Mouse (Mus musculus): ENCODE results near the gene 1700001P01Rik. TPM values are rescaled to one million over a fixed set of nuclear protein-coding genes. Genes with fewer than 3 reads are reported as not detected.
"Not testable (repeated sequence)": the region's sequence is repeated elsewhere in the genome, so short reads cannot be mapped to it uniquely, and the experiment has no call there.

1700001P01Rik gene
- total RNA-seq, 2 experiments from 2014 or later, result not detected

DNA sequence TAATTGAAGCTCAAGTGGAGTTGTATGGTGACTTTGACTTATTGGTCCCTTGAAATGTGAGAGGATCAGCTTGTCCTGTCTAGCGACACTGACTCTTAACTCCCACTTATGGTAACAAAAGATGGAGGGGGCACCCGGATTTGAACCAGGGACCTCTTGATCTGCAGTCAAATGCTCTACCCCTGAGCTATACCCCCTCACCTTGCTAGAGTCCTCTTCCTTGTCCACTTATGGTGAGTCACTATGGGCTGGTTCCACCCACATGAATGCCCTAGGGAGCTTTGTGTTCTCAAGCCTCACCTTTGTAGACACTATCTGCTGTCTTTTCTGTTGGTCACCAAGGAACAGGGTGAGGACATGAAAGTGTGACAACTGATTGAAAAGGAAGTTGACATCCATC is 6.0 kb downstream of the 1700001P01Rik start:
- no peak for ATAC-seq (replicated peaks; ENCODE audit: low FRiP score, low TSS enrichment, poor library complexity, severe bottlenecking)

- ATAC-seq (replicated peaks; ENCODE audit: low FRiP score, low TSS enrichment, poor library complexity, severe bottlenecking), result peak; percentile 97
Observed at GRCm38 (mm10) chr11:97766154-97766881, 9.4 kb downstream of the 1700001P01Rik start, which contains the start of gene Cwc25. TSS of gene Cwc25 (minus strand) at chr11:97766556.

GRCm38 (mm10) chr11:97761638-97762037 is 14.1 kb downstream of the 1700001P01Rik start:
- no peak for ATAC-seq (replicated peaks; ENCODE audit: low FRiP score, low TSS enrichment, poor library complexity, severe bottlenecking)

- no peak for ATAC-seq (replicated peaks; ENCODE audit: low FRiP score, low TSS enrichment, poor library complexity, severe bottlenecking)
Observed at GRCm38 (mm10) chr11:97758942-97759341, 16.8 kb downstream of the 1700001P01Rik start.

GRCm38 (mm10) chr11:97758125-97758524 is 17.6 kb downstream of the 1700001P01Rik start:
- no peak for ATAC-seq (replicated peaks; ENCODE audit: low FRiP score, low TSS enrichment, poor library complexity, severe bottlenecking)

- ATAC-seq (replicated peaks; ENCODE audit: low FRiP score, low TSS enrichment, poor library complexity, severe bottlenecking), result no peak
Observed at GRCm38 (mm10) chr11:97753277-97753676, 22.4 kb downstream of the 1700001P01Rik start.

- no peak for ATAC-seq (replicated peaks; ENCODE audit: low FRiP score, low TSS enrichment, poor library complexity, severe bottlenecking)
Observed at GRCm38 (mm10) chr11:97748496-97748895, 27.2 kb downstream of the 1700001P01Rik start.

DNA sequence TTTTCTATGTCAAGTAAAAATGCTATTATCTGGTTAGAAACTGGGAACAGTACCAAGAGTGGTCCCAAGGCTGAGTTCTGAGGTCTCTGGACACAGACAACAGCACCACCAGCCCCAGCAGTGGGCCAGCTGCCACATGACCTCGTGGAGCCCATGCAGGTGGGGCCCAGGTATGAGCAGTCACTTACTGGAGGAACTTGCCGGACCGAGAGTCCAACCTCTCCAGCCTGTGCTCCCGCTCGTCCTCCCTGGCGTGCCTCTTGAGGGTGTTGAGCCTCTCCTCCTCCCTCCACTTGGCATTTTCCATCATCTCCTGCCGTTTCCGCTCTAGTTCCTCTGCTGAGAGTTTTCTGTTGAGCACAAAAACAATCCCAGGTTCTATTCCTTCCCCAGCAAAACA is 27.9 kb downstream of the 1700001P01Rik start:
- ATAC-seq (replicated peaks; ENCODE audit: low FRiP score, low TSS enrichment, poor library complexity, severe bottlenecking), result no peak

DNA sequence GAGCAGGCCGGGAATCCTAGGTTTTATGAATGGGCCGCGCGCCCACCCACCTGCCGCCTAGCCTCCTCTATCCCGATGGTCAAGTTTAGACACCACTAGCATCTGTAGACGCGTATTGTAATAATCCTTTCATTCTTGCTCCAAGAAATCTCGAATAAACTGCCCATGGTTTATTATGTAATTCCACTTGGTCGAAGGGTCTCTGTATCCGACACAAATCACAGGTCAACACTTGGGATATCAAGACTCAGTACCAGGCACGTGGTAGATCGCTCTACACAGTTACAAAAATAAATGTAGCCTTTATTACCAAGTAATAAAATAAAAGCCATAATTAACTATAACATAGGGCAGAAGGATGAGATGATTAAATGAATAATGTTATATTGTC is 30.4 kb downstream of the 1700001P01Rik start:
- ATAC-seq (replicated peaks; ENCODE audit: low FRiP score, low TSS enrichment, poor library complexity, severe bottlenecking), result no peak

DNA sequence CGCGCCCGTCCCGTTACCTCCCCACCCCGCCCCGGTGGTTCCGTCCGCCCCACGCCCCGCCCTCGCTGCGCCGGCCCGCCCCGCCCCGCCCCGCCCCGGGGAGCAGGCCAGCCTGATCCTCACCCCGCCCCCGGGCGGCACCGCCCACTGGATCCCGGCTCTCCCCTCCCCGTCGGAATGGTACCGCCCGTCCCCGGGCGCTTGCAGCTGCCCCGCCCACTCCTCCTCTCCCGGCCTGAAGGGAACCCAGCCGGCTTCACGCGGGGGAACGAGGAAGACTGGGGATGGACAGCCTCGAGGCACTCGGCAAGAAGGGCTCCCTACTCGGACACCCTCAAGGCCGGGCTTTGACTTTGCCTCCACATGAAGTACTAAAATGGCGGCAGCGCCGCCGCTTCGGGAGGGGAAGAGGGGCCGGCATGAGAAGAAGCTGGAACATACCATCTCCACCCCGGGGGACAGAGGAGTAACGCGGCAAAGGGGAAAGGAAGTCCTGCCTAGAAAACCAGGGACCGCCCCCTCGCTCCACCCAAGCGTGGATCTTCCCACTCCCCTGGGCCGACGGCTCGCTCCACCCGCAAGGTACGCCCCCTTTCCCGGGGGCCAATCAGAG is 30.9 kb downstream of the 1700001P01Rik start:
- ATAC-seq (replicated peaks; ENCODE audit: low FRiP score, low TSS enrichment, poor library complexity, severe bottlenecking), result peak; percentile 97

DNA sequence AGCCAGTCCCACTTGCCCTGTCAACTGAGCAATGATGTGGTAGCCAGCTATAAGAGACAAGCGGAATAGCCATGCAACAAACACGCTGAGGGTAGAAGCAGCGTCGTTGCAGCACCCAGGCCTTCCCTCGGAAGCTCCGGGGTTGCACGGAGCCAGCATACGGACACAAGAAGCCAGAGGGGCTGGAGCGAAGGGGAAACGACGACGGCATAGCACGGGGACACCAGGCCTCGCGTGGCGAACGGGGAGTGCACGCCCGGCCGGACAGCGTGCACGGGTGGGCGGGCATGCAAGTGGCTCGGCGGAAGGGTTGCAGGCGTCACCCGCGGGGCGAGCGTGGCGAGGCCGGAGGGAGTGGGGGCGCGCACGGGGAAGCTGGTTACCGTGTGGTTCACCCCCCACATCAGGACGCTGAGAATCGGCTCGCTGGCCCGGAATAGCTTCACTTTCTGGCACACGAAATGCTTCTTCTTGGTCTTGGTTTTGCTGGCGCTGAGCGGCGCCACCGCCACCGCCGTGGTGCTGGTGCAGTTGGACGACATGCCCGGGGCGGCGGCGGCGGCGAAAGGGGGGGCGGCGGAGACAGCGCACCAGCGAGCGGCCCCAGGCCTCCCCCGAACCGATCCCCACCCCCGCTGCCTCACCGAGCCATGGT is 31.5 kb downstream of the 1700001P01Rik start, which contains the start of gene Pip4k2b:
TSS of gene Pip4k2b (minus strand) at position 642 of the 655 bp plus-strand sequence.
- ATAC-seq (replicated peaks; ENCODE audit: low FRiP score, low TSS enrichment, poor library complexity, severe bottlenecking), result peak; percentile 16; the same call in 1 of the 2 replicates

DNA sequence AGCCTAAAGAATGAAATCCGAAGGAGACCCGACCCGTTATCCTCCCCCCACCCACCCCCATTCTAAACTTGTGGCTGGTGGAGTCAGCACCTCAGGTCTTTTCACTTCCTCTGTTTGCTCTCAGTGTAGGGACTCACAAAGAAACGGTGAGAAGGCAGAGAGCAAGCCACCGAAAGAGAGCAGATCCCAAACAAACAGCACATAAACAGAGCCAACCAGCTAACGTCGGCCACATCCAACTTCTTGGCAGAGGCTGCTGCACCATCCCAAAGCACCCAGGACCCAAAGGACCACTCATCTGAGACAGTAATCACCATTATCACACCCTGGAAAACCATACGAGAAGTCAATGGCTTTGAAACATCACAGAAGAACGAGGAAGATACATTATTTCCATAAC is 32.3 kb downstream of the 1700001P01Rik start:
- no peak for ATAC-seq (replicated peaks; ENCODE audit: low FRiP score, low TSS enrichment, poor library complexity, severe bottlenecking)

DNA sequence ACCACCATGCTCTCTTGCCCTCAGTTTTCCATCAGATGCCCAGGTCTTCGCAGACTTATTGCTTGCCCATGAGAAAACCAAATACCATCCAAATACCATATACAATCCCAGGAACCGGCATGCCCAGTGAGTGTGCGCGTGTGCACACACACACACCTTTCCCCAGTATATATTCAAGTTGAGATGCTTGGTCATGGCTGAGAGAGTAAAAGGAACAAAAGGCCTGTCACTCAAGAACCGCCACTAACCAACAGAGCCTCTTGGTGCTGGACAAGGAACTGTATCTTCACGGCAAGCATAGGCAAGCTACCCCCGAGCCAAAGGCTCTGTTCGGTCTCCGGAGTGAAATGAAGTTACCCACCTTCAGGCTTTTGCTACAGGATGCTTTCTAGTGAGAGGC is 33.1 kb downstream of the 1700001P01Rik start:
- ATAC-seq (replicated peaks; ENCODE audit: low FRiP score, low TSS enrichment, poor library complexity, severe bottlenecking), result no peak

DNA sequence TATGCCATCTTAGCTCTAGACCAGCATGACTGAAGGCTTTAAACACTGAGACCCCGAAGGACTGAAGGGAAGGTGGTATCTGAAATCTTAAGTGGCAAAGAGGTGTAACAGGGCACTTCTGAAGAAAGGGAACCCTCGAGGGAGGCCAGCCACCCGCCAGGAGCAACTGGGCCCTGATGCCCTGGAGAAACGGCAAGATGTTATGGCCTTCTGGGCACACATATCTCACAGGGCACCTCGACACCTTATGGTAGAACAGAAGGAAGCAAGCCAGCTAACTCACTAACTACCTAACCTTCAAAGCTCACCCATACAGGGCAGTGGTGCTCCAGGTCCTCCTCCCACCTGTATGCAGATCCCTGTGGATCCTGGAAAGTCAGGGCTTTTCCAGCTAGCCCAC is 33.6 kb downstream of the 1700001P01Rik start:
- no peak for ATAC-seq (replicated peaks; ENCODE audit: low FRiP score, low TSS enrichment, poor library complexity, severe bottlenecking)

GRCm38 (mm10) chr11:97740190-97740589 is 35.5 kb downstream of the 1700001P01Rik start:
- ATAC-seq (replicated peaks; ENCODE audit: low FRiP score, low TSS enrichment, poor library complexity, severe bottlenecking), result no peak

GRCm38 (mm10) chr11:97739155-97739554 is 36.6 kb downstream of the 1700001P01Rik start:
- ATAC-seq (replicated peaks; ENCODE audit: low FRiP score, low TSS enrichment, poor library complexity, severe bottlenecking), result 0 out of 2 replicates have a peak, but pooled peaks have one; percentile 38

DNA sequence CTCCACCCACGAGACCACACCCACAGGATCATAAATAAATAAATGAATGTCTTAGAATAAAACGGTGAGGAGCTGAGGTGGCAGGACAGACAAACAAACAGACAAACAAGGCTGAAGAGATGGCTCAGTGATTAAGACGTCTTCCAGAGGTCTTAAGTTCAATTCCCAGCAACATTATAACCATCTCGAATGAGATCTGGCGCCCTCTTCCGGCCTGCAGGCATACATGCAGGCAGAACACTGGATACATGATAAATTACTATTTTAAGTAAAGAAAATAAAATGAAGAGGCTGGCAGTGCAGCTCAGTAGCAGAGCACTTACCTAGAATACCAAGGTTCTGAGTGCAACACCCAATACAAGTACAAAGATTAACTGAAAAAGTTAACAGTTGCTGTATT is 37.0 kb downstream of the 1700001P01Rik start:
- 0 out of 2 replicates have a peak, but pooled peaks have one; percentile 11 for ATAC-seq (replicated peaks; ENCODE audit: low FRiP score, low TSS enrichment, poor library complexity, severe bottlenecking)

GRCm38 (mm10) chr11:97737600-97737999 is 38.1 kb downstream of the 1700001P01Rik start:
- ATAC-seq (replicated peaks; ENCODE audit: low FRiP score, low TSS enrichment, poor library complexity, severe bottlenecking), result no peak

DNA sequence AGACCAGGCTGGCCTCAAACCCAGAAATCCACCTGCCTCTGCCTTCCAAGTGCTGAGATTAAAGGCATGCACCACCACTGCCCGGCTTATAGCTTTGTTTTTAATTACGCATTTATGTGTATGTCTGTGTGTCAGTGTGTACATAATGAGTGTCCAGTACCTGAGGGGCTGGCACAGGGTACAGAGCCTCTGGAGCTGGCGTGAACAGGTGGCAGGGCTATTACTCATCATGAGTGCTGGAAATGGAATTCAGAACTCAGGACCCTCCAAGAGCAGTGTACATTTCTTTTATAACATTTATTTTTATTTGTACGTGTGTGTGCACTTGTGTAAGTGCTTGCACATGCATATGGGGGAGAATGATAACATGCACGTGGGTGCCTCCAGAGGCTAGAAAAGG is 39.1 kb downstream of the 1700001P01Rik start:
- no peak for ATAC-seq (replicated peaks; ENCODE audit: low FRiP score, low TSS enrichment, poor library complexity, severe bottlenecking)

DNA sequence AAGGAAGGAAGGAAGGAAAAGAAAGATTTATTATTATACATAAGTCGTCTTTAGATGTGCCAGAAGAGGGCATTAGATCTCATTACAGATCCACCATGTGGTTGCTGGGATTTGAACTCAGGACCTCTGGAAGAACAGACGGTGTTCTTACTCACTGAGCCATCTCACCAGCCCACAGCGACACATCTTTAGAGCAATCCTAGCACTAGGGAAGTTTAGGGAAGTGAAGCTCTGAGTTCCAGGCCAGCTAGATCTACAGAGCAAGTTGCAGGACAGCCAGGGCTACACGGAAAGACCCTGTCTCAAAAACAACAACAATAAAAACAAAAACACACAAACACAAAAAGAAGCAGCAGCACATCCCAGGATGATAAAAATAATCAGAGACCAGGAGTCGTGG is 40.9 kb downstream of the 1700001P01Rik start:
- ATAC-seq (replicated peaks; ENCODE audit: low FRiP score, low TSS enrichment, poor library complexity, severe bottlenecking), result not testable (repeated sequence)

Measured in megakaryocyte-erythroid progenitor cell, adult 5-6 weeks (primary cell).